Mouse (Mus musculus) hindbrain, embryonic 11.5 days (tissue): ENCODE data around the gene Gimap3. TPM values are rescaled to one million over a fixed set of nuclear protein-coding genes. Genes with fewer than 3 reads are reported as not detected.

ENCODE experiments used
- ATAC-seq: fragments of 200-750 bp; cut with Nextera tagmentation; 2 replicates; pipeline ENCODE4 v1.8.0; 2017; ENCODE audit warnings: mild to moderate bottlenecking, moderate TSS enrichment, moderate library complexity; ENCODE audit not compliant: low FRiP score
- DNase-seq: peaks from one replicate; pipeline ENCODE4 v3.0.0-alpha.2; 2015; ENCODE audit warnings: low spot score
- H3K27ac ChIP-seq: fragments of 300-500 bp; sonication (generic); 2 replicates; pipeline ENCODE4 v1.5.1; 2014; ENCODE audit warnings: mild to moderate bottlenecking, low read depth, low read length
- H3K27me3 ChIP-seq: fragments of 300-500 bp; sonication (generic); 2 replicates; pipeline ENCODE4 v1.6.1; 2014; ENCODE audit warnings: mild to moderate bottlenecking, low read length, moderate library complexity, mixed read lengths; ENCODE audit not compliant: control insufficient read depth, insufficient read depth
- H3K36me3 ChIP-seq: fragments of 300-500 bp; sonication (generic); 2 replicates; pipeline ENCODE4 v1.6.1; 2014; ENCODE audit warnings: mild to moderate bottlenecking, low read length, moderate library complexity, mixed read lengths; ENCODE audit not compliant: control insufficient read depth, insufficient read depth
- H3K4me1 ChIP-seq: fragments of 300-500 bp; sonication (generic); replicated peaks from 2 replicates; pipeline ENCODE4 v1.6.1; 2014; ENCODE audit warnings: low read length, mixed read lengths; ENCODE audit not compliant: control insufficient read depth, insufficient read depth
- H3K4me2 ChIP-seq: fragments of 300-500 bp; sonication (generic); replicated peaks from 2 replicates; pipeline ENCODE4 v1.6.1; 2014; ENCODE audit warnings: mild to moderate bottlenecking, low read depth, low read length
- H3K4me3 ChIP-seq: fragments of 300-500 bp; sonication (generic); 2 replicates; pipeline ENCODE4 v1.5.1; 2014; ENCODE audit warnings: low read depth, low read length
- H3K9ac ChIP-seq: fragments of 300-500 bp; sonication (generic); 2 replicates; pipeline ENCODE4 v1.6.1; 2014; ENCODE audit warnings: low read depth, low read length
- H3K9me3 ChIP-seq: fragments of 300-500 bp; sonication (generic); 2 replicates; pipeline ENCODE4 v1.6.1; 2016; ENCODE audit warnings: low read length; ENCODE audit not compliant: control insufficient read depth
- WGBS: fragments of 180-500 bp; shearing (Covaris S2); extraction: QIAGEN DNeasy Blood & Tissue Kit; methylation state at CpG from one replicate; pipeline ENCODE4 v1.1.7; 2014; 5-methylcytosine and 5-hydroxymethylcytosine counted together
- polyA plus RNA-seq: library from polyadenylated mRNA; unstranded; fragments of >200 nt; fragmentation: Nextera tagmentation; extraction: Ambion mirVana; gene quantifications from 2 replicates; pipeline ENCODE4 v1.2.1, GENCODE M21; 2014

The Gimap3 gene
- polyA plus RNA-seq, 1 experiment from 2014 or later, result 0.17 TPM

DNA sequence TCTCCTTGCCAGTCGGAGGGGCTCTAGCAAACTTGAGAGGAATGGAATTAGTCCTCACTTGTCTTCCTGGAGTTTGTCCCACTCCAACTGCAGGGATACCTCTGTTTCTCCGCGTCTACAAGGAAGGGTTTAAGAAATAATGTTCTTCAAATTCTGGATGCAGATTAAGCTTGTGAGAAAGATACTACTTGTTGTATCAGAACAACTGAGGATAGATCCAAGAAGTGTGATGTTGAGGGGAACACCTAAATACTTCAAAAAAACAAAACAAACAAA, 30.9 kb downstream of the Gimap3 start:
- no peaks in the 10 kb centered on the region for H3K9me3 ChIP-seq
- H3K9ac ChIP-seq, result no peak overlapping the region
- ATAC-seq (no peak), DNase-seq (no peak)
- no peaks in the 10 kb centered on the region for H3K36me3 ChIP-seq
- H3K4me3 ChIP-seq, result no peak overlapping the region
- no peak overlapping the region for H3K27ac ChIP-seq
- H3K4me1 ChIP-seq, result no peaks in the 10 kb centered on the region; the same call in 1 of the 2 replicates
- WGBS, result 92% methylated on average over 3 of the region's 3 CpGs
- H3K4me2 ChIP-seq, result no peak overlapping the region
- peaks cover 15% of the 10 kb centered on the region for H3K27me3 ChIP-seq

DNA sequence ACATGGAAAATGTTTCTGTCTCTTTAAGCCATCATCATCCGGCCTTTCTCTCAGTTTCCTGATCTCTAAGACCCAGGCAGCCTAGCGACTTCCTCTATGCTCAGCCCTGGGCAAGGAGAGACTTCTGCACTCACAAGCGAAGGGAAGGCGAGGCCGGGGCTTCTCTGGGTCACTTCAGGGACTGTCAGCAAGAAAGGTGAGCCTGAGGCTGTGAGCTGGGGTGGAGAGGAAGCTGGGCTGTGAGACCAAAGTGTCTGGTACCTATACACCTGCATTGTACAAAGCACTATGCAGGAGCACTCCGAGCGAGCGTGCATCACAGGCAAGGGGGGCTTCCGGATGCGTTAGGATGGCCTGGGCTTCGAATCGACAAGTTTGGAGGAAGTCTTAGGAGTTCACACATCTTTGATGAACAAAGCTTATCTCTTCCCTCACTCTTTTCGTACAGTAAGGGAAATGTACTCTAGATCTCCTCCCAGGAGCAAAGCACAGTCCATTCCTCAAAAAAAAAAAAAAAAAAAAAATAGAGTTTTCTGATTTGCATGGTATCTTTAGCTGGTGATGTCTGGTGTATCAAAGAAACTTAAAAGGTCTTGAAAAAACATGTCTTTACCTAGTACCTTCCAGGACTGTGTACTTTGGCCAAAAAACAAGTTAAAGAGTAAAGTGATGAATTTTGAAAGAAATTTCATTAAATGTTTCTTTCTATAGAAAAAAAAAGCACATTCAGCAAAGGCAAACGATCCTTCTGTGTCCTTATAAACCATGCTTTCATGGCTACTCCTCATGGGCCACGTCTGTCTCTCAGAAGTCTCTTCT, 31.5 kb downstream of the Gimap3 start, which contains the start of gene Gimap1:
TSS of gene Gimap1 (plus strand) at position 94 of the 819 bp plus-strand sequence.
- H3K27ac ChIP-seq, result no peak within 1 kb of the TSS
- H3K36me3 ChIP-seq, result no peaks in the 10 kb centered on the region
- no peak for DNase-seq
- no peak within 1 kb of the TSS for H3K4me3 ChIP-seq
- ATAC-seq, result no peak
- 84% methylated on average over 15 of the region's 15 CpGs for WGBS
- H3K9ac ChIP-seq, result no peak within 1 kb of the TSS
- H3K9me3 ChIP-seq, result no peaks in the 10 kb centered on the region
- no peaks in the 10 kb centered on the region; the same call in 1 of the 2 replicates for H3K4me1 ChIP-seq
- H3K27me3 ChIP-seq, result peaks cover 15% of the 10 kb centered on the region
- no peak within 1 kb of the TSS for H3K4me2 ChIP-seq

DNA sequence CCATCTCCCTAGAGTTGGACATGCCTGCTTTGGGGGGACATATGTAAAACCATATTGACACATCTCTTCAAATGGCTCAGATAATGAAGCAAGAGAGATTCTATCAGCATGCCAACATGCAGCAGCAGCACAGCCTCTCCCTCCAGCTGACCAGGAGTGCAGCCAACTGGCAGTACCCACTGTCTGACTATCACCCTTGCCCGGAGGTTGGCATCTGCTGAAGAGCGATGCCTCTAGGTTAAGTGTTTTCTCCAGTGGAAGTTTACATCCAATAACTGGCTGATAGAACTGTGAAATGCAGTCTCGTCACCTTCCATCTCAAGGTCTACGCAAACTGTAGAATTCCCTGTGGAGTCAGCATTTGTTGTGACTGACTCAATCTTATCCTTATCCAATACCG, 33.0 kb downstream of the Gimap3 start:
- H3K4me3 ChIP-seq, result no peak overlapping the region
- DNase-seq (no peak), ATAC-seq (no peak)
- peaks cover 10% of the 10 kb centered on the region for H3K27me3 ChIP-seq
- H3K4me1 ChIP-seq, result no peaks in the 10 kb centered on the region; the same call in 1 of the 2 replicates
- no peak overlapping the region for H3K27ac ChIP-seq
- no peak overlapping the region for H3K9ac ChIP-seq
- no peaks in the 10 kb centered on the region for H3K9me3 ChIP-seq
- no peak overlapping the region for H3K4me2 ChIP-seq
- 90% methylated on average over 5 of the region's 5 CpGs for WGBS
- no peaks in the 10 kb centered on the region for H3K36me3 ChIP-seq

DNA sequence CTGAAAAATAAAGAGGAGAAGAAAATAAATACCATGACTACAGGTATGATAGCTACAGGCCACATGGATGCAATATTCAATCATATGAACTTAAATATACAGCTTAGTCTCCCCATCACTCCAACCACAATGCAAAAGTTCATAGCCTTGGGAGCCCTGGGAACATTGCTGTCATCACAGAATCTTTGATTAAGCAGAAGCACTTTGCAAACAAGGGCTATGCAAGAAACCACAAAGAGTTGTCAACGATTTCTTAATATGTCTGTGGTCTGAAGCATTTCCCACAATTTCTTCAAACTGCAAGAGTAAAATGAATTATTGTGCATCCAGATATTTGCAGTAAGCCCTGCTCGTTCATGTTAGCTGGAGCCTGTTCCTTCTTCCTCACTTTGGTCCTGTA, 33.6 kb downstream of the Gimap3 start:
- Histone ChIP-seq H3K9me3 (no peaks in the 10 kb centered on the region), H3K27ac (no peak overlapping the region), H3K4me3 (no peak overlapping the region), H3K4me1 (no peaks in the 10 kb centered on the region), H3K4me2 (no peak overlapping the region), H3K9ac (no peak overlapping the region), H3K36me3 (no peaks in the 10 kb centered on the region), H3K27me3 (peaks cover 4% of the 10 kb centered on the region; the same call in 1 of the 2 replicates)
- DNase-seq (no peak), ATAC-seq (no peak)
- WGBS, result 74% methylated on average over 2 of the region's 2 CpGs

DNA sequence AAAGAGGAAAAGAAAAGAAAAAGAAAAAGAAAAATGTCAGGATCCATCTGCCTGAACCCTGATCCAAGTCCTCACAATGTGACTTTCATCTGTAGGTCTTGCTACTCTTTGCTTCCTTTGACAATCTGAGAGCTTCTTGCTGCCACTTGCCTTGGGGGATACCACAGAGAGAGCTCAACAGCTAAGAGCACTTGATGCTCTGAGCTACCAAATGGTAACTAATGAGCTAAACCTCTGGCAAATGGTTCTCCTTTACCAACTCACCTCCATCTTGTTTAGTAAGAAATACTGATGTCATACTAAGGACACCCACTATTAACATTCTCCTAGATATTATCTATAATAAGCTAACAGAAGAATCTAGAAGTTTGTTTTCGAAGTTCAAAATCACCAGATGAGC, 37.0 kb downstream of the Gimap3 start:
- Histone ChIP-seq H3K36me3 (no peaks in the 10 kb centered on the region), H3K4me2 (no peak overlapping the region), H3K9me3 (no peaks in the 10 kb centered on the region), H3K4me1 (no peaks in the 10 kb centered on the region), H3K4me3 (no peak overlapping the region), H3K27ac (no peak overlapping the region), H3K27me3 (no peaks in the 10 kb centered on the region), H3K9ac (no peak overlapping the region)
- DNase-seq (no peak), ATAC-seq (no peak)
- 80% methylated on average over 1 of the region's 1 CpGs for WGBS

DNA sequence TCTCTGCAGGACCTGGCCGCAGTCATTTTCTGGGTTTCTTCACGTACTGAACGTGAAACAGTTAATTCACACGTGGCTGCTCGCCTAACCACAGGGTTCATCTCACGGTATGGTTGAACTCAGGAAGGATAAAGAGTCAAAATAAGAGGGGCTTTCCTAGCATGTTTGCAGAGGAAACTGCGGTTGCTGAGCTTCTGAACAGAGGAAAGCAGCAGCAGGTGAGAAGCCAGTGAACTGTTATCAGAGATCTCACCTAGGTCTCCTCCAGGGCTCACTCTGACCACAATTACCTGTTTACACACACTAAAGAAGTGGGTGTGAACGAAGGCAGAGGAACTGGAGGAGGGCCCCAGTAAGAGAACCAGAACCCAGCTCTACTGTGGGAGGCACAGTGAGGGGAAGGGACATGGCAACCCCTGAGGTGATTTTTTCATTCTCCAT, 37.8 kb downstream of the Gimap3 start:
- Histone ChIP-seq H3K4me1 (no peaks in the 10 kb centered on the region), H3K9me3 (no peaks in the 10 kb centered on the region), H3K4me3 (no peak overlapping the region), H3K4me2 (no peak overlapping the region), H3K9ac (no peak overlapping the region), H3K27me3 (no peaks in the 10 kb centered on the region), H3K27ac (no peak overlapping the region), H3K36me3 (no peaks in the 10 kb centered on the region)
- DNase-seq (no peak), ATAC-seq (no peak)
- WGBS, result 53% methylated on average over 8 of the region's 8 CpGs

DNA sequence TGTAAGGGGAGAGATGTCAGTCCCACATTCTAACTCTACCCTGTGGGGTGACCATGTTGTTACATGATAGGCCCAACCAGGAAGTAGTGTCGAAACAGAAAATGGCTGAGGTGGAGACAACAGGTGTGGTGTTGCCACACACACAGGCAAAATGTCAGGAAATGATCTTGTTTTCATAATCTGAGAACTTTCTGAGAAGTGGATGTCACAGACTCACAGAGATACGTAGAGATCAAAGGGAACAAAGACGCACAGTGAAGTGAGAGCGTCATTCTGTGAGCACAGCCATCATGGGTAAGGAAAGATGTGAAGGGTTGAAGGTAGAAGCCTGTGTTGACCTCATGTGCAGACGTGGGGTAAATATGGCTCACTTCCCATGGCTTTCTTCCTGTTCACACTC, 42.9 kb downstream of the Gimap3 start:
- H3K9me3 ChIP-seq, result no peaks in the 10 kb centered on the region
- H3K27ac ChIP-seq, result no peak overlapping the region
- no peak for ATAC-seq
- no peaks in the 10 kb centered on the region for H3K27me3 ChIP-seq
- H3K4me2 ChIP-seq, result no peak overlapping the region
- no peaks in the 10 kb centered on the region for H3K36me3 ChIP-seq
- 89% methylated on average over 5 of the region's 5 CpGs for WGBS
- no peak overlapping the region for H3K4me3 ChIP-seq
- no peak overlapping the region for H3K9ac ChIP-seq
- DNase-seq, result no peak
- H3K4me1 ChIP-seq, result no peaks in the 10 kb centered on the region

DNA sequence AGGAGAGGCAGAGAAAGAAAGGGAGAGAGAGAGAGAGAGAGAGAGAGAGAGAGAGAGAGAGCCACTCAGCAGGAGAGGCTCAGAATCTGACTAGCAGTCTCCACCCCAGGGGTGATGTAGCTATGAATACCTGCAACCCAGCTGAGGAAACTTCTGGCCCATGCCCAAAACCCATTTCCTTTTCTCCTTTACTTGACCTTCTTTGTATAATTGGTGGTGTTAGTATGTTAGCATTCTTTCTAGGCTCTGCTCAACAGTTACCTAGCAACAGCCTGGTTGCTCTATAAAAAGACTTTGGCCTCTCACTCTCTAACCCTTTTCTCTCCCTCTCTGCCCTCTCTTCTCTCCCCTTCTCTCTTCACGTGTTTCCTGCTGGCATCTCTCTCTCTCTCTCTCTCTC, 45.2 kb downstream of the Gimap3 start:
- Histone ChIP-seq H3K4me1 (no peaks in the 10 kb centered on the region), H3K27ac (no peak overlapping the region), H3K9ac (no peak overlapping the region), H3K9me3 (no peaks in the 10 kb centered on the region), H3K4me2 (no peak overlapping the region), H3K27me3 (no peaks in the 10 kb centered on the region), H3K4me3 (no peak overlapping the region), H3K36me3 (no peaks in the 10 kb centered on the region)
- ATAC-seq (no peak), DNase-seq (no peak)
- 14% methylated on average over 1 of the region's 1 CpGs for WGBS

DNA sequence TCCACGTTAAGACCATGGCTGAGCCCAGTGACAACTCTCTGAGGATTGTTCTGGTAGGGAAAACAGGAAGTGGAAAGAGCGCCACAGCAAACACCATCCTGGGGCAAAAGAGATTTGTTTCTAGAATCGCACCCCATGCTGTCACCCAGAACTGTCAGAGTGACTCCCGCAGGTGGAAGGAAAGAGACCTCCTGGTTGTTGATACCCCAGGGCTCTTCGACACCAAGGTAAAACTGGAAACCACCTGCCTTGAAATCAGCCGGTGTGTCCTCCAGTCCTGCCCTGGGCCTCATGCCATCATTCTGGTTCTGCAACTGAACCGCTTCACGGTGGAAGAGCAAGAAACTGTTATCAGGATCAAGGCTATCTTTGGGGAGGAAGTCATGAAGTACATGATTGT, 47.2 kb downstream of the Gimap3 start:
- Histone ChIP-seq H3K27ac (no peak overlapping the region), H3K27me3 (no peaks in the 10 kb centered on the region), H3K9me3 (no peaks in the 10 kb centered on the region), H3K4me1 (no peaks in the 10 kb centered on the region), H3K9ac (no peak overlapping the region), H3K36me3 (no peaks in the 10 kb centered on the region), H3K4me2 (no peak overlapping the region), H3K4me3 (no peak overlapping the region)
- ATAC-seq, result no peak
- 89% methylated on average over 8 of the region's 8 CpGs for WGBS
- DNase-seq, result no peak
